Mouse (Mus musculus): ENCODE data around the gene Gm10256. TPM values are rescaled to one million over a fixed set of nuclear protein-coding genes. Genes with fewer than 3 reads are reported as not detected.
"Not testable (repeated sequence)": the region's sequence is repeated elsewhere in the genome, so short reads cannot be mapped to it uniquely, and the experiment has no call there.

Gene Gm10256
- total RNA-seq (2021) = not detected
- long read RNA-seq, experiment 1 = 0 reads
- long read RNA-seq, experiment 2 = 0 reads

GRCm38 (mm10) chrY:2830380-2830779 lies at the start of gene Gm10256, which contains the start of gene Rbmy:
TSS of gene Gm10256 (plus strand) at chrY:2830699.
TSS of gene Rbmy (plus strand) at chrY:2830680.
- DNase-seq (ENCODE audit: low spot score in 2 of 2) = not testable (repeated sequence)

GRCm38 (mm10) chrY:2796105-2796504 lies 34.4 kb upstream of the Gm10256 start, which contains the start of gene Gm4064:
TSS of gene Gm4064 (minus strand) at chrY:2796205.
- DNase-seq (ENCODE audit: low spot score in 2 of 2) = not testable (repeated sequence)

- DNase-seq (ENCODE audit: low spot score in 2 of 2) = not testable (repeated sequence)
Observed at GRCm38 (mm10) chrY:2900689-2901088, 70.2 kb downstream of the Gm10256 start, which contains the start of gene Gm10352. TSS of gene Gm10352 (plus strand) at chrY:2900989.

Other genes with a start within 250 kb of the Gm10256 start
- not detected for gene H2al2c, start 231.6 kb upstream of the Gm10256 start, total RNA-seq (2021)
- not detected for gene Sry, start 167.0 kb upstream of the Gm10256 start, total RNA-seq (2021)
- not detected for gene H2al2b, start 110.0 kb upstream of the Gm10256 start, total RNA-seq (2021)
- gene Gm4064, start 34.5 kb upstream of the Gm10256 start, total RNA-seq (2021) = not detected
- gene Rbmy, start within 50 bp of the Gm10256 start, total RNA-seq (2021) = not detected
- gene Gm10352, start 70.3 kb downstream of the Gm10256 start, total RNA-seq (2021) = not detected
- gene Gm29289, start 101.9 kb downstream of the Gm10256 start, total RNA-seq (2021) = not detected

Measured in gastrocnemius, postnatal 4 days (tissue).